Mouse (Mus musculus): Measurements from ENCODE around the gene Olfr668. TPM values are rescaled to one million over a fixed set of nuclear protein-coding genes. Genes with fewer than 3 reads are reported as not detected.
"Not testable (repeated sequence)": the region's sequence is repeated elsewhere in the genome, so short reads cannot be mapped to it uniquely, and the experiment has no call there.

Olfr668 gene
- polyA plus RNA-seq (2015; fragmentation: Nextera tagmentation; extraction: Ambion mirVana) = not detected in 2 replicates

DNA sequence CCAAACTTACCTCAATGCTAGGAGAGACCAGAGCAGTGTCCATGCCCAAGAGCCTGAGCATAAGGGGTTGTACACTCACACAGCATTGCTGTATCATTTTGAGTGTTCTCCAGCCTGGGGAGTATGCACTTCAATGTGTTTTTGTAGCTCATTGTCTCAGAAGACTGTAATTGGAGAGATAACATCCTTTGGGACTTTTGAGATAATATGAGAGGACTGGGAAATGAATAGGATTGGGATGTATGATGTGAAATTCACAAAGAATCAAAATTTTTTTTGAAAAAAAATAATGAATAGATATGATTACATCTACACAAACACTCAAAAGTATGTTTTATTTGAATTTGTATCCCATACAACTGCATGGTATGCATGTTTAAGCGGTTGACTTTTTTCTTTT lies at the start of gene Olfr668:
TSS of gene Olfr668 (minus strand) at position 101 of the 400 bp plus-strand sequence.
- 87% methylated on average over 1 of the region's 1 CpGs for WGBS
- Histone ChIP-seq H3K27me3 (ENCODE audit: insufficient read depth, low read length) (no peaks in the 10 kb centered on the region), H3K9ac (replicated peaks; ENCODE audit: low read length) (no peak within 1 kb of the TSS), H3K4me3 (ENCODE audit: low read length) (no peak within 1 kb of the TSS), H3K4me1 (ENCODE audit: insufficient read depth, low read length) (no peaks in the 10 kb centered on the region), H3K9me3 (ENCODE audit: low read length) (no peaks in the 10 kb centered on the region), H3K36me3 (ENCODE audit: insufficient read depth, low read length) (no peaks in the 10 kb centered on the region), H3K4me2 (replicated peaks; ENCODE audit: low read depth, low read length) (no peak within 1 kb of the TSS), H3K27ac (ENCODE audit: low read length) (no peak within 1 kb of the TSS)
- ATAC-seq (ENCODE audit: low FRiP score, low TSS enrichment) = no peak

- not testable (repeated sequence) for H3K4me2 ChIP-seq (replicated peaks; ENCODE audit: low read depth, low read length); H3K27ac ChIP-seq (ENCODE audit: low read length); H3K9ac ChIP-seq (replicated peaks; ENCODE audit: low read length); ATAC-seq (ENCODE audit: low FRiP score, low TSS enrichment); H3K4me3 ChIP-seq (ENCODE audit: low read length); H3K27me3 ChIP-seq (ENCODE audit: insufficient read depth, low read length); H3K9me3 ChIP-seq (ENCODE audit: low read length); H3K4me1 ChIP-seq (ENCODE audit: insufficient read depth, low read length); H3K36me3 ChIP-seq (ENCODE audit: insufficient read depth, low read length)
- 73% methylated on average over 2 of the region's 2 CpGs for WGBS
Measured at GRCm38 (mm10) chr7:104972507-104972906, 44.6 kb upstream of the Olfr668 start.

DNA sequence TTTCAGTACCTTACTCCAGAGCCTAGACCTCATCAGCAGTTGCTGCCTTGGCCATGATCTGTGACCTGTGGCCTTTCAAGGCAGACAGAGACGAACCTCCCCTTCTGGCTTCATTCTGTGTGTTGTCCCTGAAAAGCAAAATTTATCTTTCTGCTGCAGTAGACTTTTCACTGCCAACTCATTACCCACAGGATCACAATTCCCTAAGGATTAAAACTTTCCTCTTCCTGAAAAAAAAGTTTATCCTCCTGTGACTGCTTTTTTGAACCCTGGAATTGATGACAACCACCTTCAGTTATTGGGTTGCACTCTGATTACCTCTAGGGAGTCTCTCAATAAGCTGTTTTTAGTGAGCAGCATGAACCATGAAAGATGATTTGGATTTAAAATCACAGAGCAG lies 34.7 kb upstream of the Olfr668 start, which contains the start of gene Olfr670:
TSS of gene Olfr670 (minus strand) at position 101 of the 400 bp plus-strand sequence.
- no peak within 1 kb of the TSS for H3K27ac ChIP-seq (ENCODE audit: low read length)
- H3K36me3 ChIP-seq (ENCODE audit: insufficient read depth, low read length) = no peaks in the 10 kb centered on the region
- no peaks in the 10 kb centered on the region for H3K9me3 ChIP-seq (ENCODE audit: low read length)
- ATAC-seq (ENCODE audit: low FRiP score, low TSS enrichment) = no peak
- H3K4me2 ChIP-seq (replicated peaks; ENCODE audit: low read depth, low read length) = no peak within 1 kb of the TSS
- no peak within 1 kb of the TSS for H3K9ac ChIP-seq (replicated peaks; ENCODE audit: low read length)
- H3K27me3 ChIP-seq (ENCODE audit: insufficient read depth, low read length) = no peaks in the 10 kb centered on the region
- H3K4me1 ChIP-seq (ENCODE audit: insufficient read depth, low read length) = no peaks in the 10 kb centered on the region
- no peak within 1 kb of the TSS for H3K4me3 ChIP-seq (ENCODE audit: low read length)
- 6% methylated on average over 1 of the region's 1 CpGs for WGBS

- H3K4me1 ChIP-seq (ENCODE audit: insufficient read depth, low read length); ATAC-seq (ENCODE audit: low FRiP score, low TSS enrichment); H3K4me3 ChIP-seq (ENCODE audit: low read length); H3K4me2 ChIP-seq (replicated peaks; ENCODE audit: low read depth, low read length); H3K9ac ChIP-seq (replicated peaks; ENCODE audit: low read length); H3K9me3 ChIP-seq (ENCODE audit: low read length); H3K36me3 ChIP-seq (ENCODE audit: insufficient read depth, low read length); H3K27ac ChIP-seq (ENCODE audit: low read length); H3K27me3 ChIP-seq (ENCODE audit: insufficient read depth, low read length): not testable (repeated sequence)
- 90% methylated on average over 16 of the region's 16 CpGs for WGBS
Measured at GRCm38 (mm10) chr7:104950234-104950633, 22.4 kb upstream of the Olfr668 start.

GRCm38 (mm10) chr7:104933940-104934339 lies 6.1 kb upstream of the Olfr668 start, which contains the start of gene Olfr669:
TSS of gene Olfr669 (plus strand) at chr7:104934240.
- no peak within 1 kb of the TSS for H3K27ac ChIP-seq (ENCODE audit: low read length)
- no peaks in the 10 kb centered on the region for H3K4me1 ChIP-seq (ENCODE audit: insufficient read depth, low read length)
- H3K9me3 ChIP-seq (ENCODE audit: low read length) = no peaks in the 10 kb centered on the region
- no peak within 1 kb of the TSS for H3K4me2 ChIP-seq (replicated peaks; ENCODE audit: low read depth, low read length)
- no peaks in the 10 kb centered on the region for H3K27me3 ChIP-seq (ENCODE audit: insufficient read depth, low read length)
- no peak within 1 kb of the TSS for H3K9ac ChIP-seq (replicated peaks; ENCODE audit: low read length)
- no peak within 1 kb of the TSS for H3K4me3 ChIP-seq (ENCODE audit: low read length)
- no peak for ATAC-seq (ENCODE audit: low FRiP score, low TSS enrichment)
- WGBS = 68% methylated on average over 1 of the region's 1 CpGs
- no peaks in the 10 kb centered on the region for H3K36me3 ChIP-seq (ENCODE audit: insufficient read depth, low read length)

DNA sequence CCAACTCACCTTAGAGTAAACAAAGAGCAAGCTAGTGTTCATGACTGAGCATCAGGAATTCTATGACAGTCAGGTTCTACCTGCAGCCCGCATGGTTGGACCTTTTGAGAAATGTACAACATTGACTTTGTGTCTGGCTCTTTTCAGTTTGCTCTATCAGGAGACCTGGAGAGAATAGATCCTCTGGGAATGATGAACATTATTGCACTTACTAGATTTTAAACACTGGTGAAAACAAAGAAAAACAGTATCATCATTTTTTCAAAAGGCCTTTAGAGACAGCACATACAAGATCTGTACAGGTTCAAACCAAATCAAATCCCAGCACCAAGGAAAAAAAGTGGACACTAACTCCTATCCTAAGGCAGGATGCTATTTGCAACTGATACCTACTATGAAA lies 6.5 kb downstream of the Olfr668 start, which contains the start of gene Olfr667:
TSS of gene Olfr667 (minus strand) at position 101 of the 400 bp plus-strand sequence.
- no peak for ATAC-seq (ENCODE audit: low FRiP score, low TSS enrichment)
- no peaks in the 10 kb centered on the region for H3K9me3 ChIP-seq (ENCODE audit: low read length)
- no peaks in the 10 kb centered on the region for H3K4me1 ChIP-seq (ENCODE audit: insufficient read depth, low read length)
- no peak within 1 kb of the TSS for H3K4me3 ChIP-seq (ENCODE audit: low read length)
- no peak within 1 kb of the TSS for H3K9ac ChIP-seq (replicated peaks; ENCODE audit: low read length)
- H3K27ac ChIP-seq (ENCODE audit: low read length) = no peak within 1 kb of the TSS
- no peaks in the 10 kb centered on the region for H3K27me3 ChIP-seq (ENCODE audit: insufficient read depth, low read length)
- H3K4me2 ChIP-seq (replicated peaks; ENCODE audit: low read depth, low read length) = no peak within 1 kb of the TSS
- H3K36me3 ChIP-seq (ENCODE audit: insufficient read depth, low read length) = no peaks in the 10 kb centered on the region
- 97% methylated on average over 1 of the region's 1 CpGs for WGBS

GRCm38 (mm10) chr7:104895852-104896251 lies 32.0 kb downstream of the Olfr668 start, which contains the start of gene Olfr666:
TSS of gene Olfr666 (minus strand) at chr7:104895952.
- H3K4me3 ChIP-seq (ENCODE audit: low read length) = no peak within 1 kb of the TSS
- H3K4me1 ChIP-seq (ENCODE audit: insufficient read depth, low read length) = no peaks in the 10 kb centered on the region
- H3K9me3 ChIP-seq (ENCODE audit: low read length) = no peaks in the 10 kb centered on the region
- H3K9ac ChIP-seq (replicated peaks; ENCODE audit: low read length) = no peak within 1 kb of the TSS
- no peaks in the 10 kb centered on the region for H3K36me3 ChIP-seq (ENCODE audit: insufficient read depth, low read length)
- WGBS = 90% methylated on average over 2 of the region's 2 CpGs
- no peak within 1 kb of the TSS for H3K27ac ChIP-seq (ENCODE audit: low read length)
- ATAC-seq (ENCODE audit: low FRiP score, low TSS enrichment) = no peak
- H3K4me2 ChIP-seq (replicated peaks; ENCODE audit: low read depth, low read length) = no peak within 1 kb of the TSS
- no peaks in the 10 kb centered on the region for H3K27me3 ChIP-seq (ENCODE audit: insufficient read depth, low read length)

DNA sequence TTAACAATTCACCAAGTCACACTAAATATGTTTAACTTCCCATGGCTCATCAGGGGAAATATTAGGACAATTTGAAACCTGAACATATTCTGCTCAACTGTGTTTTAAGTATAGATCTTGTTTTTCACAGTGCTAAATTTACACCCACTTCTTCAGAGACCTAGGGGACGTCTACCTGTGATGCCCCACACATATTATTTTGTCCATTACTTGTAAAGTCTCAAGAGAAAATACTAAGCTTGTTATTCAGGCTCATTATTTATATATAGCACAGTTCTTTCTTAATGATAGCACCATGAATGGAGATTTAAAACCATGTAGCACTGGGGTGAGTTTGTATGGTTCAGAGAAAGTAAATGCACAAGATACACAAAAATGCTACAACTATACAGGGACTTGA lies 50.1 kb downstream of the Olfr668 start, which contains the start of gene Olfr665:
TSS of gene Olfr665 (plus strand) at position 301 of the 400 bp plus-strand sequence.
- H3K9ac ChIP-seq (replicated peaks; ENCODE audit: low read length) = no peak within 1 kb of the TSS
- H3K4me2 ChIP-seq (replicated peaks; ENCODE audit: low read depth, low read length) = no peak within 1 kb of the TSS
- no peak within 1 kb of the TSS for H3K27ac ChIP-seq (ENCODE audit: low read length)
- no peaks in the 10 kb centered on the region for H3K27me3 ChIP-seq (ENCODE audit: insufficient read depth, low read length)
- no peaks in the 10 kb centered on the region for H3K9me3 ChIP-seq (ENCODE audit: low read length)
- ATAC-seq (ENCODE audit: low FRiP score, low TSS enrichment) = no peak
- no peaks in the 10 kb centered on the region for H3K4me1 ChIP-seq (ENCODE audit: insufficient read depth, low read length)
- 51% methylated on average over 1 of the region's 1 CpGs for WGBS
- no peak within 1 kb of the TSS for H3K4me3 ChIP-seq (ENCODE audit: low read length)
- H3K36me3 ChIP-seq (ENCODE audit: insufficient read depth, low read length) = no peaks in the 10 kb centered on the region

Other genes starting within 250 kb of the Olfr668 start
- not detected in 2 replicates for gene Olfr661, start 241.6 kb downstream of the Olfr668 start, polyA plus RNA-seq (2015; fragmentation: Nextera tagmentation; extraction: Ambion mirVana)
- not detected in 2 replicates for gene Usp17le, start 150.6 kb downstream of the Olfr668 start, polyA plus RNA-seq (2015; fragmentation: Nextera tagmentation; extraction: Ambion mirVana)
- gene Usp17lb, start 85.5 kb downstream of the Olfr668 start, polyA plus RNA-seq (2015; fragmentation: Nextera tagmentation; extraction: Ambion mirVana) = not detected in 2 replicates
- not detected in 2 replicates for gene Usp17la, start 71.0 kb downstream of the Olfr668 start, polyA plus RNA-seq (2015; fragmentation: Nextera tagmentation; extraction: Ambion mirVana)
- not detected in 2 replicates for gene Olfr665, start 50.0 kb downstream of the Olfr668 start, polyA plus RNA-seq (2015; fragmentation: Nextera tagmentation; extraction: Ambion mirVana)
- not detected in 2 replicates for gene Olfr666, start 32.1 kb downstream of the Olfr668 start, polyA plus RNA-seq (2015; fragmentation: Nextera tagmentation; extraction: Ambion mirVana)
- not detected in 2 replicates for gene Olfr667, start 6.6 kb downstream of the Olfr668 start, polyA plus RNA-seq (2015; fragmentation: Nextera tagmentation; extraction: Ambion mirVana)
- not detected in 2 replicates for gene Olfr669, start 6.2 kb upstream of the Olfr668 start, polyA plus RNA-seq (2015; fragmentation: Nextera tagmentation; extraction: Ambion mirVana)
- not detected in 2 replicates for gene Olfr670, start 34.6 kb upstream of the Olfr668 start, polyA plus RNA-seq (2015; fragmentation: Nextera tagmentation; extraction: Ambion mirVana)
- not detected in 2 replicates for gene Olfr671, start 51.1 kb upstream of the Olfr668 start, polyA plus RNA-seq (2015; fragmentation: Nextera tagmentation; extraction: Ambion mirVana)
- gene Olfr672, start 74.0 kb upstream of the Olfr668 start, polyA plus RNA-seq (2015; fragmentation: Nextera tagmentation; extraction: Ambion mirVana) = not detected in 2 replicates
- not detected in 2 replicates for gene Olfr675, start 100.4 kb upstream of the Olfr668 start, polyA plus RNA-seq (2015; fragmentation: Nextera tagmentation; extraction: Ambion mirVana)
- gene Olfr676, start 104.6 kb upstream of the Olfr668 start, polyA plus RNA-seq (2015; fragmentation: Nextera tagmentation; extraction: Ambion mirVana) = not detected in 2 replicates
- gene Olfr677, start 123.3 kb upstream of the Olfr668 start, polyA plus RNA-seq (2015; fragmentation: Nextera tagmentation; extraction: Ambion mirVana) = not detected in 2 replicates
- gene Olfr678, start 136.4 kb upstream of the Olfr668 start, polyA plus RNA-seq (2015; fragmentation: Nextera tagmentation; extraction: Ambion mirVana) = not detected in 2 replicates
- gene Olfr679, start 153.1 kb upstream of the Olfr668 start, polyA plus RNA-seq (2015; fragmentation: Nextera tagmentation; extraction: Ambion mirVana) = not detected in 2 replicates
- gene Olfr680-ps1, start 164.8 kb upstream of the Olfr668 start, polyA plus RNA-seq (2015; fragmentation: Nextera tagmentation; extraction: Ambion mirVana) = not detected in 2 replicates
- gene Olfr681, start 188.8 kb upstream of the Olfr668 start, polyA plus RNA-seq (2015; fragmentation: Nextera tagmentation; extraction: Ambion mirVana) = not detected in 2 replicates
- gene Olfr683, start 219.0 kb upstream of the Olfr668 start, polyA plus RNA-seq (2015; fragmentation: Nextera tagmentation; extraction: Ambion mirVana) = not detected in 2 replicates
- gene Olfr684, start 235.6 kb upstream of the Olfr668 start, polyA plus RNA-seq (2015; fragmentation: Nextera tagmentation; extraction: Ambion mirVana) = not detected in 2 replicates

All from kidney, embryonic 16.5 days (tissue).